Mouse (Mus musculus) spleen, adult 2 months (tissue): ENCODE measurements around the gene Gm20388. TPM values are rescaled to one million over a fixed set of nuclear protein-coding genes. Genes with fewer than 3 reads are reported as not detected.

Experiments used
- DNase-seq, 2 experiments: peaks; one replicate each; pipeline versions ENCODE4 v3.0.0 to v3.0.0-alpha.2; 2012 to 2021; ENCODE audit warnings: low spot score in 2 of 2, low read depth in 1 of 2
- H3K27ac ChIP-seq: fragments of 200-500 bp; 2 replicates; pipeline ENCODE4 v1.5.1; 2012; ENCODE audit warnings: low read length, inconsistent platforms; ENCODE audit not compliant: insufficient read depth
- H3K27me3 ChIP-seq: fragments of 200-500 bp; 2 replicates; pipeline ENCODE4 v1.6.1; 2012; ENCODE audit warnings: mild to moderate bottlenecking, moderate library complexity, low read length, inconsistent platforms; ENCODE audit not compliant: control insufficient read depth, insufficient read depth
- H3K36me3 ChIP-seq: fragments of 200-500 bp; 2 replicates; pipeline ENCODE4 v1.6.1; 2012; ENCODE audit warnings: mild to moderate bottlenecking, low read length, inconsistent platforms; ENCODE audit not compliant: control insufficient read depth, insufficient read depth
- H3K4me1 ChIP-seq: fragments of 200-500 bp; 2 replicates; pipeline ENCODE4 v1.6.1; 2011; ENCODE audit warnings: inconsistent platforms; ENCODE audit not compliant: control insufficient read depth, insufficient read depth, insufficient read length
- H3K4me3 ChIP-seq: fragments of 200-500 bp; 2 replicates; pipeline ENCODE4 v1.5.1; 2011; ENCODE audit warnings: mild to moderate bottlenecking, inconsistent platforms; ENCODE audit not compliant: insufficient read depth, insufficient read length; ENCODE audit errors: extremely low read depth
- CTCF ChIP-seq: fragments of 200-500 bp; IDR thresholded peaks from 2 replicates; pipeline ENCODE4 v1.5.1; 2011; ENCODE audit warnings: mild to moderate bottlenecking, inconsistent platforms; ENCODE audit not compliant: insufficient read depth, insufficient read length, insufficient replicate concordance; ENCODE audit errors: extremely low read depth
- POLR2A ChIP-seq: fragments of 200-500 bp; IDR thresholded peaks from 2 replicates; pipeline ENCODE4 v1.6.1; 2011; ENCODE audit warnings: low read depth, low read length, inconsistent platforms
- WGBS: fragments of 180-500 bp; shearing (Covaris S2); methylation state at CpG from one replicate; pipeline ENCODE4 v1.1.7; 2018; 5-methylcytosine and 5-hydroxymethylcytosine counted together
- polyA plus RNA-seq: library from polyadenylated mRNA; depleted of rRNA; stranded (reverse); fragments of >200 nt; gene quantifications from 2 replicates; pipeline ENCODE4 v1.2.3, GENCODE M21; 2012

The Gm20388 gene
- polyA plus RNA-seq, 1 experiment = 26.1 TPM

- no peaks in the 10 kb centered on the region for H3K36me3 ChIP-seq
- TF ChIP-seq CTCF (no peak), POLR2A (no peak)
- no peak for DNase-seq
- H3K4me3 ChIP-seq = no peak overlapping the region
- no peaks in the 10 kb centered on the region; the same call in 1 of the 2 replicates for H3K4me1 ChIP-seq
- H3K27me3 ChIP-seq = peaks cover 26% of the 10 kb centered on the region
- H3K27ac ChIP-seq = no peak overlapping the region
- WGBS = 12% methylated on average over 13 of the region's 13 CpGs
These were observed 974.2 kb downstream of the Gm20388 start for GRCm38 (mm10) chr8:120884881-120885280.

GRCm38 (mm10) chr8:120887254-120887653 lies 976.6 kb downstream of the Gm20388 start:
- Histone ChIP-seq H3K4me1 (no peaks in the 10 kb centered on the region; the same call in 1 of the 2 replicates), H3K36me3 (no peaks in the 10 kb centered on the region), H3K27me3 (peaks cover 24% of the 10 kb centered on the region), H3K4me3 (no peak overlapping the region), H3K27ac (no peak overlapping the region)
- TF ChIP-seq POLR2A (no peak), CTCF (peak; percentile 46; the same call in 1 of the 2 replicates)
- 3% methylated on average over 10 of the region's 10 CpGs for WGBS
- DNase-seq = peak in 1 of 2 experiments; percentile 13

DNA sequence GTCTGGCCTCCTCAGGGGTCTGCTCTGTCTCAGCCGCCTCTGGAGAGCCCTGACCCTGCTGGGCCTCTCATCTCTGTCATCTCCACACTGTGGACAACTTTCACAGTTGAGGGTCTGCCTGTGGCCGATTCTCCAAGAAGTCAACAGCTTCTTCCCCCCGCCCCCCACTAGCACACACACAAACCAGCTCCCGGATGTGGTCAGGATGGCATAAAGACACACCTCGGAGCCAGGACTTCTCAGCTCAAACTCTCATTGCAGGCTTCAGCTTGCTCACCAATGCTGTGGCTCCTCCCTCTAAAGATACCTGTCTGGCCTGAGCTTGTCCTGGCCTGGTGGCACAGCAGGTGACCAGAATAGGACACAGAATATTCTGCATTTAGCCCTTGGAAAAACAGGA lies 977.4 kb downstream of the Gm20388 start:
- H3K27me3 ChIP-seq = peaks cover 22% of the 10 kb centered on the region
- H3K36me3 ChIP-seq = no peaks in the 10 kb centered on the region
- H3K27ac ChIP-seq = no peak overlapping the region
- TF ChIP-seq CTCF = no peak
- TF ChIP-seq POLR2A = no peak
- 6% methylated on average over 5 of the region's 5 CpGs for WGBS
- H3K4me3 ChIP-seq = no peak overlapping the region
- no peaks in the 10 kb centered on the region; the same call in 1 of the 2 replicates for H3K4me1 ChIP-seq
- no peak for DNase-seq

- peak in 1 of 2 experiments; percentile 18 for DNase-seq
- no peaks in the 10 kb centered on the region; the same call in 1 of the 2 replicates for H3K4me1 ChIP-seq
- H3K36me3 ChIP-seq = no peaks in the 10 kb centered on the region
- H3K4me3 ChIP-seq = no peak overlapping the region
- TF ChIP-seq POLR2A (no peak), CTCF (no peak)
- H3K27me3 ChIP-seq = peaks cover 15% of the 10 kb centered on the region
- H3K27ac ChIP-seq = no peak overlapping the region
- 63% methylated on average over 4 of the region's 4 CpGs for WGBS
These were observed 978.5 kb downstream of the Gm20388 start for GRCm38 (mm10) chr8:120889189-120889588.

DNA sequence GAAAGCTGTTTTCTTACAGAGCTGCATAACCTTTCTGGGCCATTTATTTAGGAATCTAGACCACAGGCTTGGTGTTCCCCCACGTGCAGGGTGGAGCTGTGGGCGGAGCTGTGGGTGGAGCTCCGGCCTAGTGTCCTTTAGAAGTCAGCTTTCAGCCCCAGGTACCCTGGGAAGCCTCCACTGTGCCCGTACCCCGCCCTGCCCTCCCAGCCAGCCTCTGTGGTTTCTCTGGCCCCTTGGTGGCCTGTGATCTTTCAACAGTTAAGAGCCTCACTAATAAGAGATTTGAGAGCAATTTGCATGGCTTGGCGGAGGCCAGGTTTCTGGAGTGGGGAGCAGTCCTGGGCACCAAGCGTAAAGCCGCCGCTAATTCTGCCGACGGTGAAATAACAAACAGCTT lies 979.4 kb downstream of the Gm20388 start:
- WGBS = 3% methylated on average over 11 of the region's 11 CpGs
- TF ChIP-seq CTCF (no peak), POLR2A (no peak)
- Histone ChIP-seq H3K27ac (no peak overlapping the region), H3K27me3 (peaks cover 13% of the 10 kb centered on the region), H3K36me3 (no peaks in the 10 kb centered on the region), H3K4me3 (no peak overlapping the region), H3K4me1 (no peaks in the 10 kb centered on the region; the same call in 1 of the 2 replicates)
- no peak for DNase-seq

DNA sequence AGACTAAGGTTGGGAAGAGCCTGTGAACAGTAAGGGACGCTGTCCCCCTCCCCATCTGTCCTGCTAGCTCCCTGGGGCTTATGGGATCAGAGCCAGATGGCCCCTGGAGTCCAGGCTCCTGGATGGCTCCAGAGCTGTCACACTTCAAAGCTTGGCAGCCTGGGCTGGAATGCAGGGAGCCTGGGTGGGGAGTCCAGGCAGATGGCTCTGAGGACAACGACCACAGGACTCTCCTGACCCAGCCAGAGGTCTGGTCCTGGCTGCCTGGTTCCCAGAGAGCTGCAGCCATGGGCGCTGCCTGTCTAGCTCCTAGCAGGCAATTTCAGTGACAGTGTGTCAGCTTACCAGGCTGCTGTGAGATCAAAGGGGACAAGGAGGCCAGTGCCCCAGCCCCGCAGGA lies 984.4 kb downstream of the Gm20388 start:
- Histone ChIP-seq H3K36me3 (no peaks in the 10 kb centered on the region), H3K27me3 (peaks cover 4% of the 10 kb centered on the region; the same call in 1 of the 2 replicates), H3K4me1 (no peaks in the 10 kb centered on the region), H3K27ac (no peak overlapping the region), H3K4me3 (no peak overlapping the region)
- no peak for DNase-seq
- 12% methylated on average over 4 of the region's 4 CpGs for WGBS
- no peak for TF ChIP-seq POLR2A
- no peak for TF ChIP-seq CTCF

DNA sequence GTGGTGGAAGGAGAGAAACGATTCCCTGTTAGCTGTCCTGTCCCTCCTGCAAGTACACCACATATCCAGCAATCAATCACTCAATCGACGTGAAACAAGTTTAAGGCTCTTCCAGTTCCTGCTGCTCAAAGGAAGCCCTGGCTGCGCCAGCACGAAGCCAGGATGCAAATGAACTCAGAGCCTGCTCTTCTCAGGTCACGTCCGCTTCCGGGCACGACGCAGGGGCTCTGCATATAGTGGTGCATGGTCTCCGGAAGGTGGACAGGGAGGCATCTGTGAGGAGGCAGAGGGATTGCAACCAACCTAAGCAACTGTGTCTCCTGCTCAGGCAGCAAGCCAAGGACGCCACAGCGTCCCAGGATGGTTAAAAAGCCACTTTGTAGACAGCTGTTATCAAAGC lies 985.0 kb downstream of the Gm20388 start:
- H3K27ac ChIP-seq = no peak overlapping the region
- WGBS = 3% methylated on average over 13 of the region's 13 CpGs
- no peak for DNase-seq
- no peak for TF ChIP-seq POLR2A
- no peak for TF ChIP-seq CTCF
- peaks cover 3% of the 10 kb centered on the region; the same call in 1 of the 2 replicates for H3K27me3 ChIP-seq
- H3K36me3 ChIP-seq = no peaks in the 10 kb centered on the region
- H3K4me3 ChIP-seq = no peak overlapping the region; the same call in 1 of the 2 replicates
- H3K4me1 ChIP-seq = no peaks in the 10 kb centered on the region
